Mouse (Mus musculus) induced T-regulatory cell, adult 2 months (primary cell): ENCODE measurements around the gene Arid4a.
"Not testable (repeated sequence)": the region's sequence is repeated elsewhere in the genome, so short reads cannot be mapped to it uniquely, and the experiment has no call there.

Experiments used
- DNase-seq: peaks from one replicate; pipeline ENCODE4 v3.0.0-alpha.2; 2012; ENCODE audit warnings: low read depth

Arid4a gene

DNA sequence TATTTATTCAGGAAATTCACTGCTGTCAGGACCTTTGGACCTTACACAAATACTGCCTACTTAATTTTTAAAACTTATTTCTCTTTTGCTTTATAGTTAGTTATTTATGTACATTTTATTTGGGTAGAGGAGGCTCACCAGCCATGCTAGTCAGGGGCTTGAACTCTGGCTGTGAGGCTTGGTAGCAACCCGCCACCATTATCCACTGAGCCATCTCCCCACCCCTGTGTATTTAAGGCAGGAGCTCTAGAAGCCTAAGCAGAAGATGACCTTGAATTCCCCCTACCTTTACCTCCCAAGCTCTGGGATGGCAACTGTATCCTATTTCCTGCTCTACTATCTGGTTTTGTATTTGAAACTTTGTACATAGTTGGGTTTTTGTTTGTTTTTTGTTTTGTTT is 37.7 kb downstream of the Arid4a start:
- no peak for DNase-seq

DNA sequence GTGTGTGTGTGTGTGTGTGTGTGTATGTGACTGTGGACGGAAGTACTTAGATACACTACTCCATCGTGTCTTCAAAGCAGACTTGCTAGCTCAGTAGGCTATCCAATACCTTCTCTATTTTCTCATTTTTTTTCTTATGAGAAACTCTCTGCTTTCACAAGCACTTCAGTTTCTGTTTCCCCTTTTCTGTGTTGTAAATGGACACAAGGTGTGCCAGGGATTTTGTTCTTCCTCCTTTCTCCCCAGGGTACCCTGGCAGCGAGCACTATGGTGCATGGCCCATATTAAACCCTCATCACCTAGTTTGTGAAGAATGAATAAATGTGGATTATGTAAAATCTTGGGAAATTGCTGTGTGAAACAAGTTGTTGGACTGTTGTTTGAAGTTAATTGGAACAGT is 39.7 kb downstream of the Arid4a start:
- no peak for DNase-seq

DNA sequence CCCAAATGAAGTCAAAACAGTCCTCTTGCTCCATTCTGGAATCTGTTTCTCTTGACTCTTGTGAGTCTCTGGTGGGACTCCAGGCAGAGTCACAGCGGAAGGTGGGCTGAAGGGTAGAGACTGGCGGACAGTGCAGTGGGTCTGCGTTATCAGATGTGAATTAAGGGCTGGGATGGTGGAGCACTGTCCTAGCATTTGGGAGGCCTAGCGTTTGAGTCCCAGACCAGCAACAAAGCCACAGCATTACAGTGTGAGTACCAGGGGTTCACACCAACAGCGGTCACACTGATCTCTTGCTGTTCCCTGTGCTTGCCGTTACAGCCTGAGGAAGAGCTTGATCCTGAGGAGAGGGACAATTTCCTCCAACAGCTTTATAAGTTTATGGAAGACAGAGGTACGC is 44.0 kb downstream of the Arid4a start:
- no peak for DNase-seq

DNA sequence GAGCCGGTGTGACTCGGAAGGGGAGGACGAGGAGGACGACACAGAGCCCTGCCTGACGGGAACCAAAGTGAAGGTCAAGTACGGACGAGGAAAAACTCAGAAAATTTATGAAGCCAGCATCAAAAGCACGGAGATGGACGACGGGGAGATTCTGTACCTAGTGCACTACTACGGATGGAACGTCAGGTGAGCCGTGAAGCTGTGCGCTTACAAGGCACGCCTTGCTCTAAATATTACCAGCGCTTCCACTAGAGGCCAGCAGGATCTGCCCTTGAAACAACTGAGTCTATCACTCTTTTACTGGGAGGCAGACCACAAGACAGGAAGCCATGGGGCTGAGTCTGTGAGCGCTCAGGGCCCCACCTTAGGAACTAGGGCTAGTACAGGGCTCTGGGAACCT is 54.1 kb downstream of the Arid4a start:
- no peak for DNase-seq

DNA sequence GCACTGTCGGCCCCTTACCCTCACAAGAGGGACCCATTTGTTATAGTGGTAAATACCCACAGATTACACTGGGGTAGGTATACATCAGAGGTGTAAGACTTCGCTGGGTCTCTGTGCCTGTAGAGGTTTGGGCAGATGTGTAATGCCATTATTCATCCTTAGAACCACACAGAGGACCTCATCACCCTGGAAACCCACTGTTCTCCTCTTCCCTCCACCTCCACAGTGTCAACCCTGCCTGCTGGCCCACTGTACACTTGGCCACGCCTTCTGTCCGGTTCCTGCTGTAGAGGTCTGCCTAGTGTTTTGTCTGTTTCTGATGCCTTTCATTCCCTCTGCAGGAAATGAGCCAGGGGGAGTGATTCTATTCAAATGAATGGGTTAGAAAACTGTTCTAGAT is 56.3 kb downstream of the Arid4a start:
- no peak for DNase-seq

DNA sequence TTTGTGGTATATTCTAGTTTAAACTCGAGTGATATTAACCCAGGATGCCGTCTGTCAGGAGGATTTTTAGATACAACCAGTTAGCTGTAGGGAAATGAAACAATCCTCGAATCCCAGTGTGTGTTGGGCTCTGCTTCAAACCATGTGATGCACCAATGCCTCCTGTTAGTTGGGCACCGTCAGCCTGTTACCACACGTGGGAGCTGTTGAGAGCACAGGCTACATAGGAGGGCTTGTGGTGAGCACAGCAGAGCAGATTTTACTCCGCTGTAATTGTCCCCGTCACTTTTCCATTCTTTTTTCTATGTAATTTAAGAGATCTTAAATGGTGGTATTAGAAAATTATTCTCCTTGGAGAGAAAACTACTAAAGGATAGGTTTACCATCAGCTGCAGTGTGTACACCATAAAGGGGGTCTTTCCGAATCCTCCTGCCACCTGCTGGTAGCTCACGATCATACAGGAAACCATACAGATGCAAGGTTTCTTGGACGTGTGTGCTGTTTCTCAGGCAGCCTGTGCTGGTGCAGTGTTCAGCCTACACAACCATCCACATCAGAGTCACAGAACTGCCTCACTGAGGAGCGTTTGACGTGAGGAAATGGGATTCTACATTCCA is 57.4 kb downstream of the Arid4a start:
- peak; percentile 52 for DNase-seq

DNA sequence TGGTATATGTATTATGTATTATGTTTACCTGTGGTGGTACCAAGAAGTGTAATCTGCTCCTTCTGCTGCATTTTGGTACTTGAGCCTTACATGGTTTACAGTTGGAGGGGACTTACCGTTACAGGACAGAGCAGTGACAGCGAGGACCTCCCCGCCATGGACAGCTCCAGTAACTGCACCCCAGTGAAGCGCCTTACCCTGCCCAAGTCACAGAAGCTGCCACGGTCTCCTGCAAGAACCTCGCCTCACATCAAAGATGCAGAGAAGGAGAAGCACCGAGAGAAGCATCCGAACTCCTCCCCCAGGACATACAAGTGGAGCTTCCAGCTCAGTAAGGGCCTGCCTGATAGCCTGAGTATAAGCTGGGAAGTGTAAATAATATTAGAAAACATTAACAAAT is 70.5 kb downstream of the Arid4a start:
- DNase-seq, result no peak

DNA sequence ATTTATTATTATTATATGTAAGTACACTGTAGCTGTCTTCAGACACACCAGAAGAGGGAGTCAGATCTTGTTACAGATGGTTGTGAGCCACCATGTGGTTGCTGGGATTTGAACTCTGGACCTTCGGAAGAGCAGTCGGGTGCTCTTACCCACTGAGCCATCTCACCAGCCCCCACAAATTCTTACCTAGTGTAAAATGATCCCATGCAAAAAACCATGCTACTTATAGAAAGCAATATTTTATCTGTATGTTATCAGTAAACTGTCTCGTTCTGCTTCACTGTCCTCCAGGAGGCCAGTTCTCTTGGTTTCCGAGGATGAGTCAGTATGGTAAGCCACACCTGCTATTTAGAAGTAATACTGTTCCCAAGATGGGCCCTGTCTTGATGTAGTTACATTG is 88.5 kb downstream of the Arid4a start:
- not testable (repeated sequence) for DNase-seq

DNA sequence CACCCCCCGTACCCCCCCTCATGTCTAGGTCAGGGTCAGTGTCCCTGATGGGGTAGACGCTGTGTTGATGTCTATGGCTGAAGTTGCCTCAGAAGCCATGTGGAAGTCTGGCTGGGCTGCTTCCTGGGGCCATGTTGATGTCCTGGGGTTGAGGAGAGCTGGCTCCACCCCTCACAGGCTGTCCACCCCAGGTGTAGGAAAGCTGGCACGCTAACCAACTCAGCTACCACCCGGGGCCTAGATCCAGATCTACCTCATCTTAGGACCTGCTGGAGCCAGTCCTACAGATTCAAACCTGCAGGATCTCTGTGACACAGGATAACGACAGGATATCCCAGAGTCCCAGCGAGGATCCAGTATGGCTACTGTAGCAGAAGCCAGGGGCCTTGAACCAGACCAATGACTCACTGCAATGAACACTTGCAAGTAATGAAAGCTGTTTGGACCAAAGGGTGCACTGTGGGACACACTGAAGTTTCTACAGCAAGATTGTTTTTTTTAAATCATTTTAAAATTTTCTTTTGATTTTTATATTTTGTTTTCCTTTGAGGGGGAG is 91.5 kb downstream of the Arid4a start:
- no peak for DNase-seq

DNA sequence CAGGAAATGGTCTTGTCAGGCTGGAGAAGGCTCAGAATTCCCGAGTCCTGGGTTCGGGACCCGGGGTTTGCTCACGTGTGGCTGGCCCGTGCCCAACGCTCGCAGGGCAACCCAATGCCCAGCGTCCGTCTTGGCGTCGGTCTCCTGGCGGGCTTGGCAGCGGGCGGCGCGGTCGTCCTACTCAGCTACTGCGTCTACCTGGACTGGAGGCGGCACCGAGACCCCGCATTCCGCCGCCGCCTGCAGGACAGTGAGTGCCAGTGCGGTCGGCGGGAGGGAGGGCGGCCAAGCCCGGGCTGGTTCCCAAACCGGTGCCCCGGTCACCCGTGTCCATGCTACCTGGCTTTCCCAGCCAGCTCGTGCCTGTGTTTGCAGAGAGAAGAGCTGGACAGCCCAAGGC is 95.5 kb downstream of the Arid4a start, which contains the start of gene Tomm20l:
Tomm20l (plus strand) TSS at position 98 of the 400 bp plus-strand sequence.
- peak; percentile 18 for DNase-seq

DNA sequence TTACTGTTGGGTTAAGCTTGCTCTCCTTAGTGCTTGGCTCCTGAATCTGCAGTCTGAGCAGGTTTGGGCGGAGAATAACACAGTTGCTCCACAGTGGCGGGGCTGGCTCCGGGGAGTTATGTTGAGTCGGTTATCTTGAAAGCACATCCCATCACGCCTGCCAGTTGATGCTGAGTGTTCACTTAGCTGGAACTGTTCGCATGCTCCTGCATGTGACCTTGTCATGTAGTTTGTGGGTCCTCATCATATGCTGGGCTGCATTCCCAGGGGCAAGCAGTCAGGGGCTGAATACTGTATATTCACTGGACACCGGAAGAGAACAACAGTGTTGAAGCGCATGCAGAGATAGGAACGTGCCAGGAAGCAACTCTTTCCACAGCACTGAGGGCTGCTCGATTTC is 97.3 kb downstream of the Arid4a start:
- no peak for DNase-seq

DNA sequence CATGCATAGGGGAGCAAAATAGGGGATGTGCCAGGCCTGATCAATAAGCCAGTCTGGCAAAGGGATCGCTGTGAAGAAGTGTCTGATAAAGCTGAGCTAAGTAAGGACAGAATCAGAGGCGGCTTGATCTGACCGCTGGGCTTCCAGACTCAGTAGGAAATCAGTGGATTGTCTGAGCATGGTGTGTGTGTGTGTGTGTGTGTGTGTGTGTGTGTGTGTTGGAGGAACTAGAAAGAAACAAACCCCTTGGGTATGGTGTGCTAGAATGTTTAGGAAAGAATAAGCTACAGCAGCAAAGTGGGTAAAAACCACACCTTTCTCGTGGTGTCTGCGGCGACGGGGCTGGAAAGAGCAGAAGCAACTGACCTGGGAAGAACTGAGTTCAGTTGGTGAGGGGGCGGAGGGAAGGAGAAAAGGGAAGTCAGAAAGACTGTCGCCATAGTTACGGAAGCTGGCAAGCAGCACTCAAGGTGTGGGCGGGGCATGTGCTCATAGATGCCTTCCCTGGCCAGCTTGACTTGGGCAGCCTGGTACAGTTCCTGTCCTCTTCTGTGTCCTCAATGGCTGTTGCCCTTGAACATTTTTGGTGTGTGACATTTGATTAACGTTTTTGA is 98.0 kb downstream of the Arid4a start:
- peak; percentile 85 for DNase-seq

DNA sequence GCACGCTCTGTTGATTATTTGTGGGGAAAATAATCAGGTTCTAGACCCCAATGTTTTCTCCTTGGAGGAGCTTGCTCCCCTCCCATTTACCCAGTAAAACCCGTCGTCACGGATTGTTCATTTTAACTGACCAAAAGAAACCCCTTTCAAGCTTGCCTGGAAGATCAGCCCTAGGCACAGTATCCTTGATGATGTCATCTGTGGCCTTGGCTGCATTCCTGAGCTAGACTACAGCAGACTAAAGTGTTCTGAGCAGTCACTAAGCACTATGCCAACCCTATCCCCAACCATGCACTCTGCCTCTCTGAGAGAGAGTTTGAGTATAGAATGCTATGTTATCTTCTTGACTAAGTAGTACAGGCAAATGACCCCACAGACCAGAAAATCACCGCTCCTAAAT is 100.6 kb downstream of the Arid4a start:
- no peak for DNase-seq

DNA sequence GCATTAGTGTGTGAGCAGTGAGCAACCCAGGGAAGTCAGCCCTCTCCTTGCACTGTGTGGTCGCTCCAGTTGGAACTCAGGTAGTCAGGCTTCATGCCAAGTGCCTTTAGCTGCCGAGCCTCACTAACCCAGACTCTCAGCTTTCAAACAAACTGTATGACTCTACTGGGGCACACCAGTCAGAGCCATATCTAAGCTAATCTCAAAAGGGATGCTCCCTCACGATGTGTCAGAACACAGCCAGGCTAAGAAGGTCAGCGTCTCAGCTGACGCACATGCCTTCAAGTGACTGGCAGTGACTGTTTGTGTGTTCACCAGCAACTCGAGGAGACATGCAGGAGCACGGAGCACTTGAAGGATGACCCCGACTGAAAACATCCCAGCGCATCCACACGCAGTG is 106.9 kb downstream of the Arid4a start:
- no peak for DNase-seq

DNA sequence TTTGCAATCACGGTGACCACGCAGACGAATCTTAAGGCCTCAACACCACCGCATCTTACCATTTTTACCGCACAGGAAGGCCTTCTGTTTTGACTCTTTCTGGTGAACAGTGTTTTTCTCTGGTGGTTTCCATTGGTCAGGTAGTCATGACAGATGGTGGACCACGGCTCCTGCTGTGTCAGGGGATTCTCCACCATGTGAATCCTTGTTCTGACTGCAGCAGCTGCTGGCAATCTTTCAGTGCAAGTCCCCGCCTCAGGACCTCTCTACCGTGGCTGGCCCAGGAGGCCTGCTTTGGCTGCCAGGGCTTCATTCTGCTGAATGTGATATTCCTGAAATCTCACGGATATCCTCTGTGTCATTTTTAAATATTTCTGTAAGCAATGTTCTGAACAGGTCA is 107.5 kb downstream of the Arid4a start:
- DNase-seq, result no peak

DNA sequence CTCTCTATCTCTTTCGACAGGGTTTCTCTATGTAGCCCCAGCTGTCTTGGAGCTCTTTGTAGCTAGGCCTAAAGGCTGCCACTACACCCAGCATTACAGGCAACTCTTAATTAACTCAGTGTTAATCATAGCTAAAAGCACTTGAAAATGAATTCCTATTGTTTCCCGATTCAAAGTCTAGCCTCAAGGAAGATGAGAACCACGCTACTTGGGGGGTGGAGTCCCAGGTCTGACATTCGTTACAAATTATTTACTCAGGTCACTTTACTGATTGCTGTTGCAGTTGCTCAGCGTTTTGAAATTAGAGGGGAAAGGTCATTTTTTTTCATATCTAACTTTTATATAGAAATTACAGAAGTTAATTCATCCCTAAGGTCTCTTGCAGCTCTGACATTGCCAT is 119.8 kb downstream of the Arid4a start:
- DNase-seq, result peak; percentile 9

DNA sequence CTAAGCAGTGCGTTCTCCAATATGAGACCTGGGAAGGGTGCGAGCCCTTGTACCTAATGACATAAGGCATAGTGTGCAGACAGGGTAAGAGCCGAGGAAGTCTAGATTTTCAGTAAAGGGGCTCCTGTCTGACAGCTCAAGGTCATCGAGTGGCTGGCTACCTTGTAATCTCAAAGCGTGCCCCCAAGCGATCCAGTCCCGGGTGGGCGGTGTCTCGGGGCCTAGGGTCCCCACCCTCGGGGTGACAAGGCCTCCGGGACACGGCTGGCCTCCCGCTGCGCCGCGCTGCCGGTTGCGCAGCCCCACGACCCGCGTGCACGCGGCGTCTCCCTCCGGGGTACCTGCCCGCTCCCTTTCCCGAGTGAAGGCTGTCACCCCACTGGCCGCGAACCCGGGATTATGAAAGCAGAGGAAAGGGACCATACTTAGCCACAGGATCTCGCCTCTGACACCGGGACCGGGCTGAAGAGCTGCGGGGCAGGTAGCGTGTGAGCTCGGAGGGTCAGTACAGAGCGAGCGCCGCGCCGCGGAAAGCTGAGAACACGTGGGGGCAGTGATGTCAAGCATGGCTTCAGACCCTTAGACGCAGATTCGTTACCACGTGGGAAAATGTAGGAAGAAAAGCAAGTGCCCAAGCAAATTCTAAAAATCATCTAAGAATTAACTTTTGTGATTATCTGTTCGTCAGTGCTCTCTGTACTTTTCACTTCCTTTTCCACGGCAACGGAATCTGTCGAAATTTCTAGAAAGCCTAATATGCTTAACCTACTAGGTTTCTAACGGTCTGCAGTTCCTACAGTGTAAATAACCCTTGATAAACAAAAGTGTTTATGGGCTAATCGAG is 120.6 kb downstream of the Arid4a start, which contains the start of the genes Timm9 and 2700049A03Rik:
Timm9 (minus strand) TSS at position 555 of the 844 bp plus-strand sequence.
2700049A03Rik (plus strand) TSS at position 719 of the 844 bp plus-strand sequence.
- DNase-seq, result peak; percentile 94

DNA sequence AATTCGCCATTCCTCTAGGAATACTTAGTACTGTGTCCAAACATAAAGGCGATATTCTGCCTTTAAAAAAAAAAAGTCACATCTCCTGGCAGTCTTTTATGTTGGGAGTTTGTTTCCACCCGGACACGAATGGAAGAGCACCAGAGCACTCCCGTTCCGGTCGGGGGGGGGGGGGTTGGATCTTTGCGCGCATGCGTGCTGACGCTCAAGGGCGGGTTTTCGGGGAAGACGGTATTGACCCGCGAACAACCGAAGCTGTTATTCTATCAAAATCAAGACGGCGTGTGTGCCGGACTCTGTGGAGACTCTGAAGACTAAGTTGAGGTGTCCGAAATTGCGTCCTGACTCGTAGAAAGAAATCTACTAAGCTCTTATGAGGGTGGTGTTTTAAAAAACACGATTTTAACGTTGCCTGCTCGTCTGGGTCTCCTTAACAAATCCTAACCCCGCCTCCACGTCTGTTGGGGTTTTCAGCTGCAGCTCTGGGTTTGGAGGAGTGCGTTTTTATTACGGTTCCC is 121.2 kb downstream of the Arid4a start:
- DNase-seq, result peak; percentile 98

DNA sequence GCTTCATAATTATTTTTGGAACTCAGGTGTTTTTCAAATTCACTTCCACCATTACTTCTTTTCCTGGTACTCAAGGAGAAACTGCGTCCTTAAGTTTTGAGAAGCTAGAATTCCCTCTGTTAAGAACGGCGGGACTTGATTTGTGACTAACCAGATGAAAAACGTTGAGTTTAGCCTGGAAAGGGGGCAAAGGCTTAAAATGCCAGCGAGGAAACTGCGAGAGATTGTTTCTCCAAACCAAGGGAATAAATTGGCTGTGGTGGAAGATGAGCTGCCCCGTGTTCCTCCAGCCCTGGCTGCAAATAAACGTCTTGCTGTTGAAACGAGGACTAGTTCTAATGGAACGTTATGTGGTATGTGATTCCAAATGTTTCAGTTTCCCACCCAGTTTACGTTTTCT is 121.9 kb downstream of the Arid4a start:
- DNase-seq, result no peak

DNA sequence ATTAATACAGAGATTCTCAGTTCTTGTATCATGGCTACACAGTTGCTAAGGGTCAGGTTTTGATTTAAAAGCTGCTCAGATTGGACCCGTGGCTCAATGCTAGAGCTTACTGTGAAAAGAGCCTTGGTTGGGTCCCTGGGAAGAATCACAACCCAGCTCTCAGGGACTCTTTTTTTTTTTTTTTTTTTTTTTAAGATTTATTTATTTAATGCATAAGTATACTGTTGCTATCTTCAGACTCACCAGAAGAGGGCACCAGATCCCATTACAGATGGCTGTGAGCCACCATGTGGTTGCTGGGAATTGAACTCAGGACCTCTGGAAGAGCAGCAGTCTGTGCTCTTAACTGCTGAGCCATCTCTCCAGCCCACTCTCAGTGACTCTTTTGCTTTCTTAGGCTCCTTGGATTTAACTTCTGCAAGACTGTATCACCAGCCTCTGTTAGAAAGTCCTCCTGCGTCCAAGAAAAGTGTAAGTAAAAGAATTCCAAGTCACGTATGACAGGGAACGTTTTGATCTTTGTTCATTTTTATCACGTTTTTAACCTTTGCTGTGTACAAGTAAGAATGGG is 123.6 kb downstream of the Arid4a start:
- peak; percentile 43 for DNase-seq

DNA sequence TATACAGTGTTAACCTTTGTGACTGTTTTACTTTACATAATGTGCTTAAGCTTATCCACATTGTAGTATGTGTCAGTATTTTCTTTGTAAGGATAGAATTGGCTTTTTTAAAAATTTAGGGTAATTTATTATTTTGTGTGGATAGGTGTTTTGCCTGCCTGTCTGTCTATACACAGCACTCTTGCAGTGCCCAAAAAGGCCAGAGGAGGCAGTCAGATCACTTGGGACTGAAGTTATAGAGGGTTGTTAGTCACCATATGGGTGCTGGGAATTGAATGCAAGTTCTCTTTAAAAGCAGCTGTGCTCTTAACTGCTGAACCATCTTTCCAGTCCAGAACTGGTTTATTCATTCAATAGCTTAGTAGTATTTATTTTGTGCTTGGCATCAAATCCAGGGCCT is 125.4 kb downstream of the Arid4a start:
- peak; percentile 24 for DNase-seq

DNA sequence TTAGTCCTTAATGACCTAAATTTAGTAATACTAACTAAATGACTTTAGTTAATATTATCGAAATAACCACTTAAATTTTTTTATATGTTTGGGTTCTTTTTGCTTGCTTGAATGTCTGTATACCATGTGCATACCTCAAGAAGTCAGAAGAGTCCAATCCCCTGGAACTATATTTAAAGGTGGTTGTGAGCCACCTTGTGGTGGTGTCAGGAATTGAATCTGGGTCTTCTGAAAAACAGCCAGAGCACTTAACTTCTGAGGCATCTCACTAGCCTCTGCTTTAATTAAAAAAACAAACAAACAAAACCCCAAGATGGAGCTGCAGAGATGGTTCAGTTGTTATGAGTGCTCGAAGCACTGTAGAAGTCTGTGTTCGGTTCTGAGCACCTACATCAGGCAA is 131.9 kb downstream of the Arid4a start:
- peak; percentile 75 for DNase-seq
